Mouse (Mus musculus) hematopoietic stem cell, adult 5-6 weeks (primary cell): ENCODE results near the gene Pa2g4. TPM values are rescaled to one million over a fixed set of nuclear protein-coding genes. Genes with fewer than 3 reads are reported as not detected.

Experiments used
- ATAC-seq, 2 experiments: fragments of 125-278 bp in 1 of 2; replicated peaks in 1 of 2; 2 replicates each; pipeline ENCODE4 v1.8.0; 2016 to 2017; ENCODE audit warnings: inconsistent platforms in 2 of 2, mild to moderate bottlenecking in 2 of 2, moderate number of reproducible peaks in 2 of 2, low read depth in 1 of 2, moderate TSS enrichment in 1 of 2; ENCODE audit not compliant: low FRiP score in 2 of 2, poor library complexity in 2 of 2, severe bottlenecking in 2 of 2, insufficient read depth in 1 of 2, low TSS enrichment in 1 of 2
- total RNA-seq: library from RNA; stranded (forward); fragments of 172-1452, 232-1000 nt; gene quantifications from 2 replicates; pipeline ENCODE4 v1.2.3, GENCODE M21; 2017

Gene Pa2g4
- total RNA-seq, 1 experiment from 2014 or later = 337 TPM

GRCm38 (mm10) chr10:128546787-128547186 lies 19.0 kb downstream of the Pa2g4 start:
- no peak for ATAC-seq

GRCm38 (mm10) chr10:128546361-128546760 lies 19.4 kb downstream of the Pa2g4 start:
- ATAC-seq = no peak

- ATAC-seq = no peak
Measured at GRCm38 (mm10) chr10:128545570-128545898, 20.3 kb downstream of the Pa2g4 start.

- no peak for ATAC-seq
Measured at GRCm38 (mm10) chr10:128544674-128545569, 20.9 kb downstream of the Pa2g4 start.

- ATAC-seq = no peak
Measured at GRCm38 (mm10) chr10:128544151-128544657, 21.6 kb downstream of the Pa2g4 start.

GRCm38 (mm10) chr10:128543100-128543499 lies 22.7 kb downstream of the Pa2g4 start:
- ATAC-seq = no peak

- no peak for ATAC-seq
Measured at GRCm38 (mm10) chr10:128538340-128538870, 27.4 kb downstream of the Pa2g4 start.

- ATAC-seq = peak; percentile 96 to 98
Measured at GRCm38 (mm10) chr10:128536266-128536940, 29.4 kb downstream of the Pa2g4 start.

GRCm38 (mm10) chr10:128535624-128536265 lies 30.0 kb downstream of the Pa2g4 start:
- peak; percentile 23 to 63 for ATAC-seq

- ATAC-seq = no peak
Measured at GRCm38 (mm10) chr10:128535206-128535605, 30.6 kb downstream of the Pa2g4 start.

GRCm38 (mm10) chr10:128526366-128527356 lies 39.1 kb downstream of the Pa2g4 start:
- ATAC-seq = no peak

GRCm38 (mm10) chr10:128525671-128526308 lies 40.0 kb downstream of the Pa2g4 start, which contains the start of gene Esyt1:
Esyt1 (minus strand) TSS chr10:128525871.
- peak; percentile 87 to 90 for ATAC-seq

- peak; percentile 23 to 33; a peak in 3 of 4 replicates for ATAC-seq
Measured at GRCm38 (mm10) chr10:128524732-128525662, 40.8 kb downstream of the Pa2g4 start.

GRCm38 (mm10) chr10:128524111-128524731 lies 41.6 kb downstream of the Pa2g4 start:
- ATAC-seq = no peak

GRCm38 (mm10) chr10:128522351-128522750 lies 43.4 kb downstream of the Pa2g4 start:
- no peak for ATAC-seq
